Mouse (Mus musculus) kidney, adult 2 months (tissue): Measurements from ENCODE around the gene Acsf3. TPM values are rescaled to one million over a fixed set of nuclear protein-coding genes. Genes with fewer than 3 reads are reported as not detected.

Source experiments
- DNase-seq: peaks from one replicate; pipeline ENCODE4 v3.0.0; 2021
- H3K27ac ChIP-seq: fragments of 200-500 bp; 2 replicates; pipeline ENCODE4 v1.5.1; 2012; ENCODE audit warnings: low read depth, low read length, control low read depth, inconsistent platforms; ENCODE audit not compliant: insufficient read depth
- H3K27me3 ChIP-seq: fragments of 200-500 bp; replicated peaks from 2 replicates; pipeline ENCODE4 v1.6.1; 2012; ENCODE audit warnings: mild to moderate bottlenecking, moderate library complexity, low read length, inconsistent platforms; ENCODE audit not compliant: control insufficient read depth, insufficient read depth
- H3K36me3 ChIP-seq: fragments of 200-500 bp; 2 replicates; pipeline ENCODE4 v1.6.1; 2012; ENCODE audit warnings: mild to moderate bottlenecking, moderate library complexity, low read length, inconsistent platforms; ENCODE audit not compliant: control insufficient read depth, insufficient read depth
- H3K4me1 ChIP-seq: fragments of 200-500 bp; 2 replicates; pipeline ENCODE4 v1.6.1; 2011; ENCODE audit warnings: low read length; ENCODE audit not compliant: control insufficient read depth, insufficient read depth
- H3K4me3 ChIP-seq: fragments of 200-500 bp; 2 replicates; pipeline ENCODE4 v1.5.1; 2011; ENCODE audit warnings: mild to moderate bottlenecking, low read depth, low read length, control low read depth; ENCODE audit not compliant: insufficient read depth
- CTCF ChIP-seq: fragments of 200-500 bp; conservative IDR thresholded peaks from 2 replicates; pipeline ENCODE4 v1.5.1; 2011; ENCODE audit warnings: low read depth, mild to moderate bottlenecking, control low read depth, low read length, moderate library complexity, mixed read lengths; ENCODE audit not compliant: insufficient read depth, insufficient read length
- POLR2A ChIP-seq: fragments of 200-500 bp; IDR thresholded peaks from one replicate; pipeline ENCODE4 v1.6.1; 2011; ENCODE audit warnings: low read depth, low read length, control low read depth
- WGBS: fragments of 180-500 bp; shearing (Covaris S2); methylation state at CpG from one replicate; pipeline ENCODE4 v1.1.7; 2018; 5-methylcytosine and 5-hydroxymethylcytosine counted together
- polyA plus RNA-seq: library from polyadenylated mRNA; depleted of rRNA; stranded (reverse); fragments of >200 nt; gene quantifications from 2 replicates; pipeline ENCODE4 v1.2.3, GENCODE M21; 2012

Acsf3 gene
- polyA plus RNA-seq, 1 experiment: 73.9 TPM

DNA sequence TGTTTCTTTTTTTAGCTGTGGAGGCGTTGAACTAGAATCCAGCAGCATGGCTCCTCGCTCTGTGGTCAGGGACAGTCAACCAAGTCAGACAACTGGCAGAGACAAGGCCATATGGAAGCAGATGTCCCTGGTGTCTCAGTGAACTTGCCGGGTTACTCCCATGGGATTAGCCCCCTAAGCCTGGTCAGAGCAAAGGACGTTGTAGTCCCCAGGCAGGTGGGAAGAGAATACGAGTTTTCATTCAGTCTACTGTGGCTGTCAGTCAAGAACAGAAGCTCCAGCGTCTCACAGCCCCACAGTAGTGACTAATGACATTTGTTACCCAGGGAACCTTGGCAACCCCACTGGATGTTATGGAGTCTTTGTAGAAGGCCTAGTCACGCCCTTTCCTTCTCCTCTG lies 28.8 kb upstream of the Acsf3 start:
- Histone ChIP-seq H3K4me3 (no peak overlapping the region), H3K27me3 (no peaks in the 10 kb centered on the region), H3K36me3 (no peaks in the 10 kb centered on the region), H3K4me1 (no peaks in the 10 kb centered on the region), H3K27ac (no peak overlapping the region)
- TF ChIP-seq POLR2A (no peak), CTCF (no peak)
- WGBS: 50% methylated on average over 7 of the region's 7 CpGs
- no peak for DNase-seq

- TF ChIP-seq POLR2A (no peak), CTCF (no peak)
- Histone ChIP-seq H3K27me3 (no peaks in the 10 kb centered on the region), H3K36me3 (no peaks in the 10 kb centered on the region), H3K4me3 (no peak overlapping the region), H3K27ac (no peak overlapping the region), H3K4me1 (no peaks in the 10 kb centered on the region)
- WGBS: 91% methylated on average over 1 of the region's 1 CpGs
- no peak for DNase-seq
Measured at GRCm38 (mm10) chr8:122747825-122748224, 27.5 kb upstream of the Acsf3 start.

DNA sequence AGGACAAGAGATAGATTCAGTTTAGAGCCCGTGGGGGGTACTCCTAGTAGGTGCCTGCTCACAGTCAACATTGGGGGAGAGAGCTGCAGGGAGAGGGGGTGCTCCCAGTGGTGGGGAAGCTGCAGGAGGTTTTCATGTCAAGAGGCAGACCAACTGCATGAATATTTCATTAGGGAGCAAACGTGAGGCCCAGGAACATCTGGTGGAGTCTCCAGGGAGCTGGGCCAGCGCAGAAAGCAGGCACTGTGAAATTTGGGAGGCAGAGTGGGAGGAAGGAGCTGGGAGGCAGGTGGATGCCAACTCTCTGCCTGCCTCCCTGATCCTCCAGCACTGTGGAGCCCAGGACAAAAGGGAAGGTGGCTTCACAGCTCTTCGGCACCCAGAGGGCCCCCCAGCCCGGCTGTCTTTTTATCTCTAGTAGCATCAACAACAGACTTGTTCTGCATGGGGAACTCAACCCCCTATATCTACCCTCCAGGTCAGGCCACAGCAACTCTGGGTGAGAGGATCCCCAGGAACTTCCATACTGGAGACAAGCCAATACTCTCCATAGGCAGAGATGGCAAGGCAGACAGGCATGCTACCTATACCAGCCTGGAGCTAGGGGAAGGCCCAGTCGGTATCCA lies 25.8 kb upstream of the Acsf3 start:
- WGBS: 63% methylated on average over 6 of the region's 6 CpGs
- Histone ChIP-seq H3K4me3 (no peak overlapping the region), H3K27me3 (no peaks in the 10 kb centered on the region), H3K4me1 (no peaks in the 10 kb centered on the region), H3K36me3 (no peaks in the 10 kb centered on the region), H3K27ac (no peak overlapping the region)
- DNase-seq: no peak
- TF ChIP-seq CTCF (no peak), POLR2A (no peak)

- DNase-seq: no peak
- Histone ChIP-seq H3K27me3 (no peaks in the 10 kb centered on the region), H3K4me3 (no peak overlapping the region), H3K36me3 (no peaks in the 10 kb centered on the region), H3K27ac (no peak overlapping the region), H3K4me1 (no peaks in the 10 kb centered on the region)
- TF ChIP-seq POLR2A (no peak), CTCF (no peak)
- WGBS: 49% methylated on average over 5 of the region's 5 CpGs
Measured at GRCm38 (mm10) chr8:122751342-122751741, 23.9 kb upstream of the Acsf3 start.

- no peaks in the 10 kb centered on the region for H3K36me3 ChIP-seq
- no peak overlapping the region for H3K27ac ChIP-seq
- H3K4me1 ChIP-seq: no peaks in the 10 kb centered on the region
- no peak for DNase-seq
- H3K4me3 ChIP-seq: no peak overlapping the region
- 84% methylated on average over 29 of the region's 29 CpGs for WGBS
- TF ChIP-seq POLR2A (no peak), CTCF (no peak)
- H3K27me3 ChIP-seq: no peaks in the 10 kb centered on the region
Measured at GRCm38 (mm10) chr8:122752111-122752721, 23.1 kb upstream of the Acsf3 start.

DNA sequence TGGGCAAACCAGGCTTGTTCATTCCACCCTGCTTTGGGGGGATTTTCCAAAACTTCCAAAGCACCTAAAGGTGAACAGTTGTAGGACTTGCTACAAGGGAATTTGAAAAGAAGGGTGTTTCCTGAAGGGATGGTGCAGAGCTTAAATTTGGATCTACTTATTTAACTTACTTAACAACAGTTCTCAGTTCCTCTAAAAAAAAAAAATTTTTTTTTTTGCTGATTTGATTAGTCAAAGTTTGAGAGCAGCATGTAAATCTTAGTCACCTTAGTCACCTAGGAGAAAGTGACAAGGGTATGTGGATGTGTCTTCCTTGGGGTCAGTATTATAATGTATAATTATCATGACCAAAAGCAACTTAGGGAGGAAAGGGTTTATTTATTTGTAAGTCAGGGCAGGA lies 16.7 kb upstream of the Acsf3 start:
- H3K36me3 ChIP-seq: no peaks in the 10 kb centered on the region
- TF ChIP-seq CTCF (no peak), POLR2A (no peak)
- H3K27me3 ChIP-seq: no peaks in the 10 kb centered on the region
- no peak overlapping the region for H3K27ac ChIP-seq
- no peak overlapping the region for H3K4me3 ChIP-seq
- H3K4me1 ChIP-seq: no peaks in the 10 kb centered on the region
- no peak for DNase-seq

DNA sequence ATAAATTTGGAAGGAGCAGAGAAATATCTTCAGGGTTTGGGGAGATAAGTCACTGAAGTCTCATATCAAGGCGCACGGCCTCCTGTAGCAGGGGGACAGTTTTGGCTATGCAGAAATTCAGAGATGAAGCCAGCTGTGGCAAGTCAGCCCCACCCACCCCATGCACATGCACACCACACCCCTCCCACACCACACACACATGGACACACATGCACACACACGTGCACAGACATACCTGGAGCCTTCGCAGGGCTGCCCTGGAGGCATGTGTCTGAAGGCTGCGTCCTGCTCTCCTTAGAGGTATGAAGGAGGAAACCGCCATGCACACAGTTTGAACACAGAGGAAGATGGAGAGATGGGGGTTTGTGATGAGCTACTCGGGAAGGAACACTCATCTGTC lies 15.2 kb upstream of the Acsf3 start:
- TF ChIP-seq CTCF (no peak), POLR2A (no peak)
- no peak overlapping the region for H3K27ac ChIP-seq
- DNase-seq: no peak
- WGBS: 73% methylated on average over 7 of the region's 7 CpGs
- no peaks in the 10 kb centered on the region for H3K36me3 ChIP-seq
- no peaks in the 10 kb centered on the region for H3K4me1 ChIP-seq
- H3K4me3 ChIP-seq: no peak overlapping the region
- no peaks in the 10 kb centered on the region for H3K27me3 ChIP-seq

GRCm38 (mm10) chr8:122761109-122761508 lies 14.2 kb upstream of the Acsf3 start:
- no peaks in the 10 kb centered on the region for H3K4me1 ChIP-seq
- no peak overlapping the region for H3K27ac ChIP-seq
- 70% methylated on average over 6 of the region's 6 CpGs for WGBS
- TF ChIP-seq CTCF (no peak), POLR2A (no peak)
- no peak overlapping the region for H3K4me3 ChIP-seq
- H3K36me3 ChIP-seq: no peaks in the 10 kb centered on the region
- DNase-seq: no peak
- H3K27me3 ChIP-seq: no peaks in the 10 kb centered on the region
